Mouse (Mus musculus): ENCODE results near the gene Ntm. TPM values are rescaled to one million over a fixed set of nuclear protein-coding genes. Genes with fewer than 3 reads are reported as not detected.

The Ntm gene
- polyA plus RNA-seq, 1 experiment from 2014 or later: 7.8 TPM

DNA sequence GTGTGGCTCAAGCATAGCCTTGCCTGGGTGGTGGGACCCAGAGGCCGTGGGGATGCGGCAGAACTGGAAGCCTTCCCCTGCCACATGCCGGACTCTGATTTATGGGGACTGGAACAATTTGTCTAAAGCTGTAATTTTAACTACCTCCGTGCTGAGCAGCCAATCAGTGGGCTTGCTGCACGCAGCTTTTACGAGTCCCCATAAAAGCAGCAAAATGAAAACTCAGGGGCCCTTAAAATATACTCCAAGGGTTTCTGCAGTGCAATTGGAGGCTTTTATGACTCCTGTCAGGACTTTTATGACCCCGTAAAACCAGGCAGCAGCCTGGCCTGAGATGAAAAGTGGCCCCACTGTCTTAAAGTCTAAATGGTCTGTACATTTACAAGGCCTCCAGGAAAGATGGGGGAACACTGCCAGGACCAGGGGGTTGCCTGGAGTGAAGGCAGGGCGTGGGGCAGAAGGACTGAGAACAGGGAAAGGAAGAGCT, 644.2 kb downstream of the Ntm start:
- Histone ChIP-seq H3K4me3 (no peak overlapping the region), H3K4me1 (peaks cover 22% of the 10 kb centered on the region), H3K27ac (replicated peaks) (no peak overlapping the region), H3K9me3 (replicated peaks) (no peaks in the 10 kb centered on the region), H3K27me3 (ENCODE audit: low read depth, poor library complexity, severe bottlenecking) (peaks cover 6% of the 10 kb centered on the region; the same call in 1 of the 2 replicates), H3K36me3 (no peaks in the 10 kb centered on the region)
- DNase-seq (ENCODE audit: low spot score): no peak
- WGBS: 89% methylated on average over 8 of the region's 8 CpGs

DNA sequence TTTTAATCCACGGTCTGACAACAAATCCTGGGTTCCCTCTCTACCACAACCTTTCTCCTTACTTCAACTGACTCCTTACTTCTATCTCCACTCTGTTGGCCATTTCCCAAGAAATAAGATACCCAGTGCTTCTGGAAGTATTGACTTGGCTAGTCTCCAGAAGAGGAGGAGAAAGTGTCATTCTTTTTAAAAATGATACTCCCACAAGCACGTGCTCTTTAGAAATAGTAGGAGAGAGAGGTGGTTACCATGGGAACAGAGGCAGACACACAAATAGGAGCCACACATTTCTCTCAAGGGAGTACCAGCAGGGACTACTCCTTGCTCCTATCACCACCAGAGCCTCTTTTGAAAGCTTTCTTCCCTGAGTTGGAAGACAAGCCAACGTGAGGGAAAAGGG, 645.3 kb downstream of the Ntm start:
- DNase-seq (ENCODE audit: low spot score): no peak
- Histone ChIP-seq H3K4me1 (peaks cover 22% of the 10 kb centered on the region), H3K27me3 (ENCODE audit: low read depth, poor library complexity, severe bottlenecking) (peaks cover 6% of the 10 kb centered on the region; the same call in 1 of the 2 replicates), H3K4me3 (no peak overlapping the region), H3K27ac (replicated peaks) (no peak overlapping the region), H3K9me3 (replicated peaks) (no peaks in the 10 kb centered on the region), H3K36me3 (no peaks in the 10 kb centered on the region)
- 37% methylated on average over 3 of the region's 3 CpGs for WGBS

DNA sequence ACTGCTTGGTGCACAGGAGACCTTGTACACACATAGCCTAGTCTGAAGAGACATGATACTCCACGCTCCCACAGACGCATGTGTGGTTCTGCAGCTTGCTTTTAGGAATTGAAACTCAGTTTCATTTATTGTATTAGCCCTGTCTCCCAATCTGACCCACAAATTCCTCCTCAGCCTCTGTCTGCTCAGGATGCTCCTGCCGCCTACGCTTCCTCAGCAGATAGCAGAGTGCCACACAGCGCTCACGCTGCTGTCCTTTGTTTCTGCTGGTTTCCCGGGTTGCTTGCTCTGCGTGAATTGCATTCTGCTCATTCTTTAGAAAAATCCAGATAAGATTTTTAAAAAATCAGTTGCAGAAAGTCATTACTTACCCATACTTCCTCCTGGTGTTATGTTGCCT, 647.1 kb downstream of the Ntm start:
- H3K4me1 ChIP-seq: peaks cover 22% of the 10 kb centered on the region
- H3K9me3 ChIP-seq (replicated peaks): no peaks in the 10 kb centered on the region
- H3K27ac ChIP-seq (replicated peaks): 0 out of 2 replicates have a peak overlapping the region, but pooled peaks have one; percentile 17
- WGBS: 37% methylated on average over 8 of the region's 8 CpGs
- no peaks in the 10 kb centered on the region for H3K36me3 ChIP-seq
- H3K4me3 ChIP-seq: no peak overlapping the region
- H3K27me3 ChIP-seq (ENCODE audit: low read depth, poor library complexity, severe bottlenecking): peaks cover 6% of the 10 kb centered on the region; the same call in 1 of the 2 replicates
- DNase-seq (ENCODE audit: low spot score): no peak

DNA sequence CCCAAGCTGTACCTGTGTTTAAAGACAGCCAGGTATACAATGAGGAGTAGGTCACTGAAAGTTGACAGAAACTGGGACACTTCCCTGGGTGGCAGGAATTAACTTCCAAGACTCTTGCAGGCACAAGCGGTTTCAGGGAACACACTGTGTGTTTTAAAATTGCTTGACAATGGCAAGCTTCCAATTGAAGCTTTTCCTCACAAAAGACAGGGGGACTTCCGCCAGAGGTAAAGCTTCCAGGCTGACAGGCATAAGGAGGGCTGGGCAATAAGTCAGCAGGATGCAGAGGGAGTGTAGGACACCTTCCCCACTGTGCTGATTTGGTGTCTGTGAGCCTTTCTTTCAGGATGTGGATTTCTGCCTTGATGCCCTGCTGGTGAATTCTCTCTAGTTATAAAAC, 656.0 kb downstream of the Ntm start:
- Histone ChIP-seq H3K9me3 (replicated peaks) (no peaks in the 10 kb centered on the region), H3K27me3 (ENCODE audit: low read depth, poor library complexity, severe bottlenecking) (no peaks in the 10 kb centered on the region), H3K27ac (replicated peaks) (no peak overlapping the region), H3K4me1 (peaks cover 11% of the 10 kb centered on the region), H3K36me3 (no peaks in the 10 kb centered on the region), H3K4me3 (no peak overlapping the region)
- no peak for DNase-seq (ENCODE audit: low spot score)
- 8% methylated on average over 2 of the region's 2 CpGs for WGBS

DNA sequence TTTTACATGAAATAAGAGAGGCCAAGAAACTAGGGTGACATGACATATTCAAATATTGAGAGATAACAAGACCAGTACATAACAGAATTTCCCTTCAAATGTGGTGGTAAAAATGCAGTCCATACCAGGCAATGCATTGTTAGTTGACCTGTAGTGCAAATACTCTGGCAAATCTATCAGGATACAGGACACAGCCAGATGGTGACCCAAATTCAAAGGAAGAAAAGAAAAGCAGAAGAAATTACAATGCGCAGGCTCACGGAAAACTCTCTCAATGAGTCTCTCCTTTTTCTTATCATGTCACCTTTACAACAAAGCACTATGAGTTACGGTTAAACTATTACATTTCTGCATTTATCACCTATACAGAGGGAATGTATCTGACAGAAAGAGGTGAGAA, 664.6 kb downstream of the Ntm start:
- no peak overlapping the region for H3K27ac ChIP-seq (replicated peaks)
- H3K27me3 ChIP-seq (ENCODE audit: low read depth, poor library complexity, severe bottlenecking): no peaks in the 10 kb centered on the region
- DNase-seq (ENCODE audit: low spot score): no peak
- H3K4me1 ChIP-seq: no peaks in the 10 kb centered on the region
- no peak overlapping the region for H3K4me3 ChIP-seq
- 92% methylated on average over 3 of the region's 3 CpGs for WGBS
- H3K9me3 ChIP-seq (replicated peaks): no peaks in the 10 kb centered on the region
- no peaks in the 10 kb centered on the region for H3K36me3 ChIP-seq

DNA sequence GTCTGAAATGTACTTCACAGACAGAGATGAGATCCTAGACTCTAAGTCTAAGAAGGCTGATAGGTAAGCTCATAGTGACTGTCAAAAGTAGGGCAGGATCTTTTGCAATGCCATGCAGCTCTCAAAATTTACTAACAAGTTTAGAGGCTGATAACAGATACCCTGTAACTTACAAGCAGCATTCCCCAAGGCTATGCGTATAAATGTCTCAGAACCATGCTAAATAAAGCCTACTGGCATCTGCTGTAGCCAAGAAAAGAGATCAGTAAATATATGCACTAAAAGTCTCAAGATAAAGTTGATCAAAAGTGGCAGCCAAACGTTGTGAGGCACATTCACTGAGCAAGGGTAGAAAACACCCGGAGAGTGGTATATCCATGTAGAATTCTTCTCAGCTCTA, 666.2 kb downstream of the Ntm start:
- no peak for DNase-seq (ENCODE audit: low spot score)
- WGBS: 86% methylated on average over 3 of the region's 3 CpGs
- Histone ChIP-seq H3K4me1 (no peaks in the 10 kb centered on the region), H3K9me3 (replicated peaks) (no peaks in the 10 kb centered on the region), H3K36me3 (no peaks in the 10 kb centered on the region), H3K27me3 (ENCODE audit: low read depth, poor library complexity, severe bottlenecking) (no peaks in the 10 kb centered on the region), H3K4me3 (no peak overlapping the region), H3K27ac (replicated peaks) (no peak overlapping the region)

DNA sequence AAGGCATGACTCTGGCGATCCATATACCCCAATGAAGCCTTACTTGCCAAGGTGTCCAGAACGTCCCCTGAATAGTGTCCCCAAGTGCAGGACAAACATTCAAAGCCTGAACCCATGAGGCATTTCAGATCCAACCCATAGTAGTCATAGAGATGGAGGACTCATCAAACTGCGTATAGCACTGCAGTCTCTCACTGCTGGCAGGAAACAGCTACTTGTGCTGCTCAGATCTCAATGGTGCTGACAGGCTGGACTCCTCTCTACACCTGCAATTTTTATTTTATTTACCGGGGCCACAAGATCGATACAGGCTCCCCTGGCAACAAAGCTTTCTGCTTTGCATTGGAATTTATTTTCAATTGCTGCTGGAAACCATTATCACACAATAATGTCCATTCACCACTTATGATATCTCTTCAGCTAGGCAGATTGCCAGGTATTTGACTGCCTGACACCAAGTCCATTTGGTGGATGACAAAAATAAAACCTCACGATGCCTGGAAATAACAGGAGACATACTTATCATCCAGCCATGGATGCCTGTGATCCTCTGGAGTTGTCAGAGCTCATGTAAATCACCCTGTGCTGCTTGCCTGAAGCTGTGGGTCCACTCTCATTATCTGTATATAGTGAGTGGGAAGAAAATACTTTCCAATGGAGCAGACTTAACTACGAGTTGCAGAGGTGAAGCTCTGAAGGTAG, 674.8 kb downstream of the Ntm start:
- no peak overlapping the region for H3K4me3 ChIP-seq
- H3K27me3 ChIP-seq (ENCODE audit: low read depth, poor library complexity, severe bottlenecking): no peaks in the 10 kb centered on the region
- H3K27ac ChIP-seq (replicated peaks): no peak overlapping the region
- 92% methylated on average over 7 of the region's 7 CpGs for WGBS
- no peaks in the 10 kb centered on the region for H3K4me1 ChIP-seq
- no peaks in the 10 kb centered on the region for H3K36me3 ChIP-seq
- no peaks in the 10 kb centered on the region for H3K9me3 ChIP-seq (replicated peaks)
- no peak for DNase-seq (ENCODE audit: low spot score)

DNA sequence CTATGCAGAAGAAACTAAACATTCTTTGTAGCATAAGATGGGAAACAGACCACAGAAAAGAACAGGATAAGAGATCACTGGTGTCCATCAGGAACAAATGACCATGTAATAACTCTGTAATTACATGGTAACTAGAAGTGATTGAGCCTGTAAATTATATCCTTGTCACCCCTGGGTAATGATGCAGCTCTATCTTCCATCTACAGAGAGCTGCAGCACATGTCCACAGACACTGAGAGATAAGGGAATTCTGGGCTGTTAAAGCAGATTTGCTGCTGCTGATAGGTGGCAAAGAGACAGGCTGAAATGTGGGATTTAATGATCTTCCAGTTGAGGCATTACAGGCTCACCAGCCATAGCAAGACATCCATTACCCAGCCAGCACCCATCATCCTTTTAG, 677.8 kb downstream of the Ntm start:
- Histone ChIP-seq H3K4me3 (no peak overlapping the region), H3K36me3 (no peaks in the 10 kb centered on the region), H3K27ac (replicated peaks) (no peak overlapping the region), H3K4me1 (no peaks in the 10 kb centered on the region), H3K9me3 (replicated peaks) (no peaks in the 10 kb centered on the region), H3K27me3 (ENCODE audit: low read depth, poor library complexity, severe bottlenecking) (no peaks in the 10 kb centered on the region)
- DNase-seq (ENCODE audit: low spot score): no peak

DNA sequence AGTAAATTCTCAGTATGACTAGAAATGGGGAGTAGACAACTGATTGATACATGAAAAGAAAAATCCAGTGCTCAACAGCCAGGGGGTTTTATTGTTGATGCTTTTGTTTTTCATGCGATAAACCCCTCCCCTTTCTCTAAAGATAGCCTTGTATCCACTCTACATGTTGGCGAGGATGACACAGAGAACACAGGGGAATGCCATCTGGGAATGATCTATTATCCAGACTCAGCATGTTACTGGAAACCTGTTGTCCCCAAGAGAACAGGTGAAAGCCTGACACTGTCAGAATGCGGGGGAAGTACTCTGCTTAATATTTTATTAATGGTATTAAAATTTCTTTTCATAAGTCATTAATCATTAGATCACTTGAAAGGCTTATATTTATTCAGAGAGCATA, 690.1 kb downstream of the Ntm start:
- 86% methylated on average over 3 of the region's 3 CpGs for WGBS
- no peaks in the 10 kb centered on the region for H3K4me1 ChIP-seq
- DNase-seq (ENCODE audit: low spot score): no peak
- no peaks in the 10 kb centered on the region for H3K27me3 ChIP-seq (ENCODE audit: low read depth, poor library complexity, severe bottlenecking)
- H3K9me3 ChIP-seq (replicated peaks): no peaks in the 10 kb centered on the region
- no peak overlapping the region for H3K4me3 ChIP-seq
- H3K36me3 ChIP-seq: no peaks in the 10 kb centered on the region
- H3K27ac ChIP-seq (replicated peaks): no peak overlapping the region

DNA sequence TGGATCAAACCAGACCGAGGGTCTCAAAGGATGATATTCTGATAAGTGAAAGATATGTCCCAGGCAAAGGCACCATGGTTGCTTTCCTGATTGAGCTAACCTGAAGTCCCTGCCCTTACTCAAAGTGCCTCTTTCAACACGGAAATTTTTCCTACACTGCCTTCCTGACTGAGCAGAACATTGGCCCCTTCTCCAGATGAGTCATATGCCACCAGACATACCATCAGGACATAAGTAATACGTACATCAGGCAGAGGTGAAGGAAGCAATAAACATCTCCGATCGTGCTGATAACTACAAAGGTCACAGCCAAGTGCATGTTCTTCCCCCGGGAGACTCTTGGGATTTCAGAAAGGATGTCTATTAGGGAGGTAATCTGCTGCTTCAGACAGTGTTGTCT, 693.0 kb downstream of the Ntm start:
- WGBS: 90% methylated on average over 6 of the region's 6 CpGs

DNA sequence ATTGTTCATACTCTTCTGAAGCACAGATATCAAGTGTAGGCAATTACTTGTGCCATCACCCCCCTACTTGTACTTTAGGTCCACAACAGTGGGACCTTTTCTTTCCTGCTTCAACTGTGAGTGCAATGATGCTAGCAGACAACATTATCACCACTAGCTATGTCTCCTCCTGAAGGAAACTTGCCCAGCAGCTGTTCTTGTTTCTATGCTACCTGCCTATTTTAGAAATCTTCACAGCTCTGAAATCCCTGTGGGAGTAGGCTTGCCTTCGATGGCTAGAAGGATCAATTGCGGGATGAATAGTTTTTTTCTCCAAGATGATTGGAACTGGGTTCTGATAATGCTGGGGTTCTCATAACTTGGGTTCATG, 693.7 kb downstream of the Ntm start:
- Histone ChIP-seq H3K27ac (replicated peaks) (no peak overlapping the region), H3K27me3 (ENCODE audit: low read depth, poor library complexity, severe bottlenecking) (no peaks in the 10 kb centered on the region), H3K9me3 (replicated peaks) (no peaks in the 10 kb centered on the region), H3K4me1 (0 out of 2 replicates have a peak, but pooled peaks cover 3% of the 10 kb centered on the region), H3K4me3 (no peak overlapping the region), H3K36me3 (no peaks in the 10 kb centered on the region)
- 89% methylated on average over 2 of the region's 2 CpGs for WGBS
- DNase-seq (ENCODE audit: low spot score): no peak

More for the DNA sequence above, 693.0 kb downstream of the Ntm start:
- H3K27ac ChIP-seq (replicated peaks): no peak overlapping the region
- 0 out of 2 replicates have a peak, but pooled peaks cover 3% of the 10 kb centered on the region for H3K4me1 ChIP-seq
- H3K27me3 ChIP-seq (ENCODE audit: low read depth, poor library complexity, severe bottlenecking): no peaks in the 10 kb centered on the region
- no peak for DNase-seq (ENCODE audit: low spot score)
- no peak overlapping the region for H3K4me3 ChIP-seq
- H3K9me3 ChIP-seq (replicated peaks): no peaks in the 10 kb centered on the region
- H3K36me3 ChIP-seq: no peaks in the 10 kb centered on the region

DNA sequence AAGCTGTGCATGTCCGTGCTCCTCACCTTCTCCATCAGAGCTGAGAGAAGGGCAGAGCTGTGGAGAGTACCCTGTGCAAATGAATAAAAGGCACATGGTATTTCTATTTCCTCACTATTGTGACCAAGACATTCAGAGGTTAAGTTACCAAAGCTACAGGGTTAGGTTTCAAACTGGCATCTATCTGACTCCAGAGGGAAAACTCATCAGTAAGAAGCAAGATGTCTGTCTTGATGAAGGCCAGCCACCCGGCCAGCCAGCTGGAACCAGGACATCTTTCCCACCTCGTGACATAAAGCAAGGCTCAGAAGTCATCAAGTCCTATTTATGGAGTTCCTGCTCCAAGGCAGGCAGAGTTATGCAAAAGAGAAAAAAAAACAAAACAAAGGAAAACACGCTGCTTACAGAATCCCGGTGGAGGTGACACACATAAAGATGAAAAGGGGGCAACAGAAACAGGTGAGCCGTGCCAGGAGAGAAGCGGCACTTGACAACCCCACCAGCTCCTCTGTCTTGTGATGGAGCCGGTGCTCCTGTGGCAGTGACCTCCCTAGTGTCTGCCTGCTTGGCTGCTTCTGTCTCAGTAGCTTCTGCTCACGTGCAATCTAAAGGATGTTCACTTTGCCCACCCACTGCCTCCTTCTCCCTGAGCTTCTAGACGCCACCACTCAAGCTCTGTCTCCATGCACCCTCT, 694.2 kb downstream of the Ntm start:
- DNase-seq (ENCODE audit: low spot score): no peak
- H3K4me1 ChIP-seq: 0 out of 2 replicates have a peak, but pooled peaks cover 3% of the 10 kb centered on the region
- no peaks in the 10 kb centered on the region for H3K9me3 ChIP-seq (replicated peaks)
- no peaks in the 10 kb centered on the region for H3K36me3 ChIP-seq
- no peak overlapping the region for H3K4me3 ChIP-seq
- no peaks in the 10 kb centered on the region for H3K27me3 ChIP-seq (ENCODE audit: low read depth, poor library complexity, severe bottlenecking)
- no peak overlapping the region for H3K27ac ChIP-seq (replicated peaks)
- 83% methylated on average over 10 of the region's 10 CpGs for WGBS

DNA sequence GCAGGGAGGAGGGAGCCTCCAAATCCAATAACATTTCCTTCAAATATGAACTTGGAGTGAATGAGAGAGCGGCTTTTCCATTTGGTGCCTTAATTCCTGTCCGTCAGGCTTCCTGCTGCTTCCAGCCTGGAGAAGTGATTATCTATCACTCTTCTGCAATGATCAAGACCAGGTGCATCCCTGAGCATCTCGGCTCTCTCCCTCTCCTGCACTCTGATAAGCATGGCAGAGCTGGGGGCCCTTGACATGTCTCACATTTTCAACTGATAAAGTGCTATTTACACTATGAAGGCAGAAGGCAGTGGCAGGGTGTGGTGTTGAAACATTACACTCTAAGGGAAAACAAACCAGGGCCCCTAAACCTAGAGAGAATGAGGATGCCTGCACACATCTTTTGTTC, 695.3 kb downstream of the Ntm start:
- no peak overlapping the region for H3K27ac ChIP-seq (replicated peaks)
- 61% methylated on average over 3 of the region's 3 CpGs for WGBS
- no peak for DNase-seq (ENCODE audit: low spot score)
- no peaks in the 10 kb centered on the region for H3K9me3 ChIP-seq (replicated peaks)
- no peaks in the 10 kb centered on the region for H3K27me3 ChIP-seq (ENCODE audit: low read depth, poor library complexity, severe bottlenecking)
- H3K36me3 ChIP-seq: no peaks in the 10 kb centered on the region
- H3K4me1 ChIP-seq: 0 out of 2 replicates have a peak, but pooled peaks cover 3% of the 10 kb centered on the region
- no peak overlapping the region for H3K4me3 ChIP-seq
